Mouse (Mus musculus) gastrocnemius, adult 18-20 months (tissue): Measurements from ENCODE around the gene Bbs9. TPM values are rescaled to one million over a fixed set of nuclear protein-coding genes. Genes with fewer than 3 reads are reported as not detected.
A peak's percentile ranks its signal among the peaks of the same experiment; 100 is the strongest.

Source experiments
- DNase-seq: peaks from one replicate; pipeline ENCODE4 v3.0.0; 2021; ENCODE audit warnings: low spot score
- total RNA-seq, 2 experiments: library from RNA; stranded (reverse); gene quantifications; 2 replicates each; pipeline ENCODE4 v1.2.3; 2021

The Bbs9 gene
- total RNA-seq, 2 experiments from 2014 or later = 8.5 to 8.9 TPM

DNA sequence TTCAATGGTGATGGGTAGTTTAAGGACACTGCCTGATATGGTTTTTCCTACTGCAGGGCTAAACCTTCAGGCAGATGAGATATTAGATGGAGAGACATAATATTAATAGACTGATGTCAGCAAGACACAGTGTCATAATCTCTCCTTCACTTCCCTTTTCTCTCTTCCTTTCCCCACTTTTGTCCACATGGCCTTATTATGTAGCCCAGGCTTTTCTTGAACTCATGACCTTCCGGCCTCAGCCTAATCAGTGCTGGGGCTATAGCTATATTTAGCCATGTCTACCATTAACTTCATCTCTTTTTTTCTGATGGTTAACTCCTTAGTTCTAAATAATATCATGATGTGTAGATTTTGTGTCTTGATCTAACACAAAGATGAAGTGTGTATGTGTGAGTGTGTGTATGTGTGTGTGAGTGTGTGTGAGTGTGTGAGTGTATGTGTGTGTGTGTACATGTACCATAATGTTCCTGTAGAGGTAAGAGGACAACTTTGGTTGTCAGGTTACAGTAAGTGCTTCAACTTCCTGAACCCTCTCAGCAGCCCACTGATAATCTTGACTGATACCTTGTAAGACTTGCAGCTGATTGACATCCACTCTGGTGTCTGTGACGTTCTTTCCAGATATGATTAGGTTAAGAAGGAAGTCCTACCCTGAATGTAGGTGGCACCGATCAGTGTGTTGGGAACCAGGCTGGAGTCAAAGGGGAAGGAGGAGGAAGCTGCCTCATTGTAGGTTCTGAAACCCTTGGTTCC lies 55.4 kb downstream of the Bbs9 start:
- DNase-seq = no peak

DNA sequence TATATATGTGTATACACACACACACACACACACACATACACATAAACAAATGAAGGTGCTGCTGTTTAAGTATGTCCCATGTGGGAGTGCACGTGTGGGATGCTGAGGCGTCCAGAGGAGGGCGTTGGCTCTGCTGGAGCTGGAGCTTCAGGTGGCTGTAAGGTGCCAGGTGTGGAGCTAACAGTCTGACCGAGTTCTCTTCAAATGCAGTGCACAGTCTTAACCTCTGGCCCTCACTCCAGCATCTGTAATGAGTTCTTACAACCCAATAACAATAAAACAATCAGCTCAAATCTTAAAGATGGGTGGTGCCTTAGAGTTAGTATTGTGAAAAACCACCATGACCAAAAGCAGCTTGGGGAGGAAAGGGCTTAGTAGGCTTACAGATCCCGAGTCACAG lies 56.6 kb downstream of the Bbs9 start:
- DNase-seq = no peak

GRCm38 (mm10) chr9:22532810-22533447 lies 57.4 kb downstream of the Bbs9 start:
- no peak for DNase-seq

GRCm38 (mm10) chr9:22537767-22538373 lies 62.4 kb downstream of the Bbs9 start:
- no peak for DNase-seq

- DNase-seq = no peak
Measured at GRCm38 (mm10) chr9:22539546-22539945, 64.0 kb downstream of the Bbs9 start.

DNA sequence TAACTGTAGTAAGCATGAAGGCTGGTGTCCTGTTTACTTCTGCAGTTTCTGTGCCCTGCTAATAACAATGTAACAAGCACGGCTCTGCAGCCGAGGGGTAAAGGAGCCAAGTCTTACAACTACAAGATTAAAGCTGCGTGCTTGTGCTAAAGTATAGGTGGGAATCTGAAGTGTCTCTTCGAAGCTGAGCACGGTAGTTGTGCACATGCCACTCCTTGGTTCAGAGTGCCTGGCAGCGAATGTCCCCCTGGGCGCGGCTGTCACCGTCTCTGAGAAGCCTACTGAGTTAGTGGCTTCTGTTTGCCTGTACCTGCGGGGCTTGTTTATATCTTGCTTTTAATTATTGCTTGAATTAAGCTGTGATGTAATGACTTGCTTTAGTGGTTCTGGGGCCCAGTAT lies 65.6 kb downstream of the Bbs9 start:
- no peak for DNase-seq

DNA sequence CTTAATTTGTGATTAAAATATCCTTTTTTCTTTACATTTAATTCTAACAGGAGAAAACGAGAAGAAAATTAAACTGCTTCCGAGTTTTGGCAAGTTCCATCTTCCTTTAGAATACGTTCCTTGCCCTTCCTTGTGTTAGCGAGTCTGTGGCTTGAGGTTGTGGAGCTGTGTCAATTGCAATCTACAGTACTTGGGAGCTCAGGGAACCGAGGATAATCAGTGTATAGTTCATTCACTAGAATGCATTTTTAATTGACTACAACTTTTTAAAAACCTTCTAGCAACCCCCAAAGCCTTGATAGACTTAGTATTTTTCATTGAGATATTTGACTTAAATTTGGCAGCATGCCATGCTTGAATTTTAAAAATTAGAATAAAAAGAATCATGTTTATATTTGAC lies 68.0 kb downstream of the Bbs9 start:
- no peak for DNase-seq

GRCm38 (mm10) chr9:22544349-22545341 lies 69.1 kb downstream of the Bbs9 start:
- no peak for DNase-seq

GRCm38 (mm10) chr9:22551273-22551672 lies 75.8 kb downstream of the Bbs9 start:
- DNase-seq = no peak

DNA sequence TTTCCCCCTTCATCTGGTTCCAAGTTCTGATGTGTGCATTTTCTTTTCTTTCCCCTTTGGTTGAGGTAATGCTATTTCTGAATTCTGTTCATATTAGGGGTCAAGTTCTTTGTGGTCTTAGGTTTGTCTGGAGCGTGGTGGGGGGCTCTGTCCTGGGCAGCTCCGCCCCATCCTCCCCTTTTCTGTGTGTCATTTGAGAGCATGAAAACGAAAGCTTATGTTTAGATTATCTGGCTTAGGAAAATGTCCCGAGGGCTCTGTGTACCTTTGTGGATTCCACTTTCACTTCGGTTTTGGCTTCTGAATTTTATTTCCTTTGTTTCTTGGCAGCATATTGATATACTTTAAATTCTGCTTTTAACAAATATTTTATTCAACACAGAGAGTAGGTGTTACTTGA lies 80.6 kb downstream of the Bbs9 start:
- no peak for DNase-seq

- peak; percentile 57 for DNase-seq
Measured at GRCm38 (mm10) chr9:22557467-22557866, 82.0 kb downstream of the Bbs9 start.

DNA sequence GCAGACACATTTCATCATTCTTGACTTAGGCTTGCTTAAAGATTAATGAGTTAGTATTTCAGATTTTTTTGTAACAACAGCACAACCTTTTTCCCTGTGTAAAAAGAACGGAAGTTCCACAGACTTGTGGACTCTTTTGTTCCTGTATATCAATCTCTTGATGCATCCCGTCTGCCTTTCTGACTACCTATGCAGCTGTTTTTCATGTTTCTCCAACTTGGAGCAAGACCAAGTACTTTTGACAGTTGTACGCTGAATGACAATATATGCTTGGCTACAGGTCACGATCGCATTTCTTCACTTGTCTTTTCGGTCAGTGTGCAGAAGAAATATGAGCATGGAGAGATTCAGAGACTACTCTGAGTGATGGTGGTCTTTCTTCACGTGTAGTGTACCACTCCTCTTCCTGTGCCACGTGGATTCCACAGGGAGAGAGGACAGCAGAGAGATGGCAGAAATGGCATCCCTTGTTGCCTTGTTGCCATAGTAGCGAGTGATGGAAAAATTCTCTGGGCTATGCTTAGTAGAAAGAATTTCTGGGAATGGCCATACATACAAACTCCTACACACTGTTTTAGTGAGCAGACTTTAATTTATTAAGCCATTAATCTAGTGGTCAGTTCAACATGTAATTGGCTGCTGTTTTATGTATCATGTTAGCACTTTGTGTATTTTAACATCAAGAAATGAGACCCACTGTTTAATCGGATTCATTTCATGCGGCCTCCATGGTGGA lies 88.3 kb downstream of the Bbs9 start:
- no peak for DNase-seq

DNA sequence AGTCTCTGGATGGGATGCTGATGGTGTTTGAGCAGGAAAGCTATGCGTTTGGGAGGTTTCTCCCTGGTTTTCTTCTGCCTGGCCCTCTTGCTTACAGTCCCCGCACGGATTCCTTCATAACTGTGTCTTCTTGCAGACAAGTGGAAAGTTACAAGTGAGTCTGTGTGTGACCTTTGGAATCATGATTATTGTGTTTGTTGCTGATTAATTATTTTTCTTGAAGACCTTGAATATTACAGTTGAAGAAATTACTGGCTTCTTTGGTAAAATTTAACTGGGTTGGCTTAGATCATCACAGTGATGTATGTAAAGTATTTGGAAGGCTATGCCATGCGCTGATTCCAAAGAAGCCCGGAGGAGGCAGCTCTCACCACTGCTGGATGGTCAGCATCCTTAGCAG lies 92.2 kb downstream of the Bbs9 start:
- DNase-seq = no peak

- no peak for DNase-seq
Measured at GRCm38 (mm10) chr9:22576426-22577139, 101.1 kb downstream of the Bbs9 start.

- DNase-seq = no peak
Measured at GRCm38 (mm10) chr9:22578266-22578665, 102.8 kb downstream of the Bbs9 start.

DNA sequence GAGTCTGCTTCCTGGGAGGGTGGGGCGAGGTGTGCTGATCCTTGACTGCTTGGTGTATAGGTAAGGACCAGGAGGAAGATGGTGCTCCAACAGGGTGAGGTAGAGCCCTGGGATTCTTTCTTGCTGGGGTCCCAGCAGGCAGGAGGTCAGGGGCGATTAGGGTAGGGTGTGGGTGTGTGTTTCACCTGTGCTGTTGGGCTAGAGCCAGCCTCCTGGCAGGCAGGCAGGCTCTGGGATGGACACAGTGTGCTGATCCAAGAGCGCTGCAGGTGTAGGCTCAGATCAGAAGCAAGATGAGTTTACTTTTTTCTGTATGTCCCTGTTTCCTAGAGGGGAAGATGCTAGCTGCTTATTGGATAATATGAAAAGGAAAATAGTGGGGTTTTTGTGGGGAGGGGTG lies 108.7 kb downstream of the Bbs9 start:
- no peak for DNase-seq

- DNase-seq = no peak
Measured at GRCm38 (mm10) chr9:22593032-22593431, 117.5 kb downstream of the Bbs9 start.

DNA sequence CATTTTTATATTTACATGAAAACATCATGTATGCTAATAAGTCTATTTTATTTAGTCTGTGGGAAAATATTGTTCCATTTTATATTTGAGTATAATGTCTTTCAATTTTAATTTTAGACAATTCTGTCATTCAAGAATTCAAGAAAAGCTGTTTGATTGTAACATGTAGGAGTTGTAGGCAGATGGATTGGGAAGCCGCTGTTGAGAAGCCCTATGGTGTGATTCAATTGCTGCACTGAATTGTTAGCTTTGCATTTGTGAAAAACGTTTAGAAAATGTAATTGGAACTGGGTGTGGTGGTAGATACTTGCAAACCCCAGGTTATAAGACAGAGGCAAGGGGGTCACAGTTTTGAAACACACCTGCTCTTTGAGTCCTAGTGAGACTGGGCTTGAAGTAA lies 121.1 kb downstream of the Bbs9 start:
- DNase-seq = no peak

DNA sequence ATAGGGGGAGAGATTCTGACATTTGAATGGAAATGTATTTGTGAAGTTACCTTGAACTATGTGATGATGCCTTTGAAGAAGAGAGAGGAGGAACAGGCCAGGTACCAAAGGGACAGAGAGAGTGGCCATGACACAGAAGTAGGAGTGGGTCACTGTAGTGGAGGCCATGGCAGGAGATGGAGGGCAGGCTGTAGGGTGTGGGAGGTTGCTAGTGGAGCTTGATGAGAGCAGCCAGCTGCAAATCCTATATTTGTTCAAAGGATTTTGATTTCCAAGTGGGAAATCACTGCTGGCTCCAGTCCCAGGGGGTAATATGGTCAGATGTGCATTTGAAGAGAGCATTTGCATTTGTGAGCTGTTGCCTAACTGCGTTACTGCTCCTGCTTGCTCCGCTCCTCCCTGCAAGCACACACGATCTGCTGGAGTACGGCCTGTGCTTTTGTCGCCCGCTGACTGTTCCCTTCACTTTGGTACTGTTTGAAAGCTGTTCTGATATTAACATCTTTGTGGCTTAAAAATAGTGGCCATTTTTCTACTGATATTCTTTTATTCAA lies 137.8 kb downstream of the Bbs9 start:
- DNase-seq = no peak

DNA sequence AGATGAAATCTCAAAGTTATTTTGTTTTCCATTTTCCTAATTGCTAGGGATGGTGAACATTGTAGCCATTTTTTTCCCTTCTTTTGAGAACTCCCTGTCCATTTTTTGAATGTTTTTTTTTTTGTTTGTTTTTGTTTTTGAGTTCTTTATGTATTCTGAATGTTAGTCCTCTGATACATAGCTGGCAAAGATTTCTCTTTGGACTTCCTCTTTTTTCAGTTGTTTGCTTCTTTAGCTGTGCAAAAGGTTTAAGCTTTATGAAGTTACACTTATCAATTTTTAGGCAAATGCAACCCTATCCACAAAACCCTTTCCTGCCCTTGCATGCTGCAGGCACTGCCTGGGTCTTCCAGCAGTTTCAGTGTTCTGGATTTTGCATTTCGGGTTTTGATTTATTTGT lies 143.7 kb downstream of the Bbs9 start:
- no peak for DNase-seq
